Mouse (Mus musculus): Measurements from ENCODE around the gene Plcb1.

Gene Plcb1

GRCm38 (mm10) chr2:134842883-134843282 is 57.0 kb downstream of the Plcb1 start:
- no peak for DNase-seq

DNA sequence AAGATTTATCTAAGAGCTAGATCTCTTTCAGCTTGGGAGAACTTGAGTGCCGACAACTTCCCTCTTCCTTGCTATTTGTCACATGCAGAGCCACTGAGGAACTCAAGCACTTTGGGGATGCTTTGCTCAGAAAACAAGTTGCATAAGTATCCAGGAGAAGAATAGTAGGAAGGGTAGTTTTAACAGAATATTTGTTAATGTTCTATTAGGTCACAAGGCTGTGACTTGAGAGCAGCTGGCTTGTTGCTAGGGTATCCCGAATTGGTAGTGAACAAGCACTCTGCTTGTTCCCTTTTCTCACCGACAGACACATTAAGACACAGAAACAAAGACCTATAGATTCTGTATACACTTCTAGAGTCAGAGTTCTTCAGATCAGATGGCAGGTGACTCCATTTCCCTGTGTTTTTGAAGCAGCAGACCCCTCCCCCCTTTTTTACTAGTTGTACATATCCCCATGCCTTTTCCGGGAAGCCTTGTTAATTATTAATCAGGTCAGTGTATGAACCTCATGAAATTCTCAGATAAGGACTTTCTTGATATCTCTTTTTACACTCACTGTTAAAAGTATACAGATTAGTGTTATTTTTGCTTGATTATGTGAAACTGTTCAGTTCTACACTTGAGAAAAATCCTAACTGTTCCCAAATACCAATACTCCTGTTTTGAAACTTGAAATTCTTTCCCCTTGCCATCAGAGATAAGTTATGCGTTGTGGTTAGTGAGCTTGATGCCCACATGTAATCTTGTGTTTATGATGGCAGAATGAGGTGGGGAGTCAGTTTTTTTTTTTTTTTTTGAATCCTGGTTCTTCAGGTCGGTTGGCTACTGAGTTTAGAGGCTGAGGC is 58.7 kb downstream of the Plcb1 start:
- DNase-seq: no peak

DNA sequence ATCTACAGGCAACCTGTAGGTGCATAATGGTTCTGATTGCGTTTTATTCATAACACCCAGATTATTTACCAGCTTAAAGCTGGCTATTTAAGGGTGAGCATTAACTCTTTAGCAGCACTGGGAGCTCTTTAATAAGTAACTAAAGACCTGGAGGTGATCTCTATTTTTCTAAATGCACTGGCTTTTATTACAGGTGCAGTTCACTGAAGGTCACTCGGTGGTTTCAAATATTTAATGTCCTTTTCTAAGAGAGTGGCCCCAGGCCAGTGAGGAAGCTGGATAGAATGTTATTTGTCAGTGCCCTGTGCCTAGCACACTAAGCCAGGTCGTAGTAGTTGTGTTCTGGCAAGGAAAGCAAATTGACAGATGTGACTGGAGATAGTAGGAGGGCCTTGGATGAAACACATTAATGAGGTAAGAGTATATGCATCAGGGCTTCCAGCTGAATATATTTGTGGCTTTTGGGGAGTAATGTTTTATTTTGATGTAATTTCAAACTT is 59.4 kb downstream of the Plcb1 start:
- DNase-seq: no peak

DNA sequence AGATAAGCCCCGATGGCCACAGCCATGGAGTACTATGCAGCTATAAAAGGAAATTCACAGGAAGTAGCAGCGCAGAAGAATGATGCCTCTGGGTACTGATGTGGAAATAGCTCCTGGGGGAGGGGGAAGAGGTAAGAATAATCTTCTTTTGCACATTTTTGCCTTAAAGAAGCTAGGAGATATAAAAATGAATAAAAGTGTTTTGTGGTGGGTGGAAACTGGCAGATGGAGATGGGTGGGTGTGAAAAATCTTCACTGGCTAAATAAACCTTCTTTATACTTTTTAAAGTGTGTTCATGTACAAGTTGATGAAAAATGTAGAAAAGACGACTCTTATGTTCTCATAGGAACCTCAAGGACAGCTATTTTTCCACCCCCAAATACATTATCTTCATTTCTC is 60.7 kb downstream of the Plcb1 start:
- no peak for DNase-seq

GRCm38 (mm10) chr2:134851189-134852171 is 65.6 kb downstream of the Plcb1 start:
- DNase-seq: no peak

- no peak for DNase-seq
Observed at GRCm38 (mm10) chr2:134856239-134856638, 70.4 kb downstream of the Plcb1 start.

DNA sequence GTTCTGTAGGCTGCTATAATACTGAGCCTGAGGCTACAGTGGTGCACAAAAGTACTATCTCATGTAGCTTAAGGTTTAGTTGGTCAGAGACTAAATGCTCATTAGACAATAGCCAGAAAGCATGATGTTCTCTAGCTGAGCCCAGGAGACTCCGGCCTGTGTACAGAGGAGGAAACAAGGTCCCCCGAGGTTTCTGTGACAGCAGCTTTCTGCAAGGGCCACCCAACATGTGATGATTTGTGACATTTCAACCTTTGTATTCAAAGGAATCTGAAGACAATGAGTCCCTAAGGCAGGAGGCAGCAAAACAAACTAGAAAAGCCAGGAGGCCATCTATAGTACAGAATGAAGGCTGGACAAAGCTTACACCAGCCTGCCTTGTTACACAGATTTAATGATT is 70.8 kb downstream of the Plcb1 start:
- no peak for DNase-seq

DNA sequence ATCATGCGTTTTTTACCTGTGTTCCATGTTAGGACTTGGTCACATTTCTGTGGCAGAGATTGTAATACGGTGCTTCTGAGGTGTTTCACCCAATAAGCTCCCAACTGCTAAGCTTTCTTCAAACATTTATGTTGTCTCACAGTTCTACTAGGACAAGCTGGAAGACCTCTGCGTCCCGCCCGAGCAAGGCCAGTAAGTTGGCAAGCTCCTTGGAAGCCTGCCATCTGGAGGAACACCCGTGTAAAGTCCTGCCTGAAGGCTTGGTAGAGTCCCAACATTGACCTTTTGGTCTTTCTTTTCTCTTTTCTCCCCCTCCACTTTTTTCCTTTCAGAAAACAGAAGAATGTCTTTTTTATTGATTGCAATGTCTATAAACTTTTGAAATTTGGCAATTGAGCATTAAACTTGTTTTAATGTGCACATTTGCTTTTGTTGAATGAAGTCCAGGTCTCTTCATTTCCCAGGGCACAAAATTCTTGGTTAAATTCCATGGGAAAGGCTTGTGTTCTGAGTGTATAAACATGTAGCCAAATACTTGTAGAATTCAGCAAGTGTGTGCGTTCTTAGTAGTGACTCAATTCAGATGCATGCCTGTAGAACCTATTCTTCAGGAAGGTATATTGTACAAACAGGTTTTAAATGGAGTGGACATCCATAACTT is 79.2 kb downstream of the Plcb1 start:
- no peak for DNase-seq

- DNase-seq: no peak
Observed at GRCm38 (mm10) chr2:134867381-134867780, 81.5 kb downstream of the Plcb1 start.

GRCm38 (mm10) chr2:134871692-134872489 is 86.0 kb downstream of the Plcb1 start:
- DNase-seq: no peak

DNA sequence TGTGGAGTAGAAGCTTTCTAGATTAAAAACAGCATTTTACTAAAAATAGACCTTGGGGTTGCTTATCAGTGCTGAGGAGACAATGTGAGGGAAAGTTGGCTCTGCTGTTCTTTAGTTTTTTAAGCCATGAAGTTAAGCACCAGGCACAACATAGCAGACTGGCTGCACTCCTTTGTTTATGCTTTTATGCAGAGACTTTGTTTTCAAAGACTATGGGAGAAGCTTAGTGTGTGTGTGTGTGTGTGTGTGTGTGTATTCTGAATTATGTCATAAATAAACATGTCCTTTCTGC is 86.6 kb downstream of the Plcb1 start:
- no peak for DNase-seq

GRCm38 (mm10) chr2:134877148-134877547 is 91.3 kb downstream of the Plcb1 start:
- DNase-seq: no peak

DNA sequence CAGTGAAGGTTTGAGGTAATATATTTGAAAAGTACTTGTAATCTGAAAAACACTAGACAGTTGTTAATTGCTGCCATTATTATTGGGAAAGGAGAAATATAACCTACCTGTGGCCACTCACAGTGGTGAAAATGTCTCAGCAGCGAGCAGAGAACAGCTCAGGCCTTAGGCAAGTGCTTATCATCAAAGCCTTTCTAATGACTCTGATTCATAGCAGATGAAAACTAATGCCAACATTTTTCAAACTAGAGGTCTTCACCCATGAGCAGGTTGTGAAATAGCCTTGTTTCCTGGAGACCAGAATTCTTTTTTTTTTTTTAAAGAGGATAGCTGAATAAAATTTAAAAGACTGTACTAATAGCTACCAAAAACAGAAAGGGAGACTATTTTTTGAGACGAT is 105.3 kb downstream of the Plcb1 start:
- no peak for DNase-seq

DNA sequence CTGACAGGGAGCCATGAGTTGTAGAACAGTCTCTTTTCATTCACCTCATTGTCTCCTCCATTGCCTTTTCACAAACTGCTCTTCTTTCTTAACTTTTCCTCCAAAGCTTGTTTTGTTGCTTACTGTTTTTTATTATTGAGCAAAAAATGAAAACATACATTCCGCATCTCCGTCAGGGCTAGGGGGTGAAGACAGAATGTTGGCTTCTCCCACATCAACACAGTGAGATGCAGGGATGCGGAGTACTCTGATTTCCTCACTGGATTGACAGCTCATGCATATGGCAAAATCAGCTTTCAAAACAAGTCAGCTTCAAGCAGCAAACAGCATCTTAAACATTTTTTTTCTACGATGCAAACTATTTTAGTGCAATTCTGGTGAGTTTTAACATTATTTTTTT is 108.9 kb downstream of the Plcb1 start:
- DNase-seq: no peak

GRCm38 (mm10) chr2:134896196-134896595 is 110.3 kb downstream of the Plcb1 start:
- no peak for DNase-seq

GRCm38 (mm10) chr2:134897083-134897482 is 111.2 kb downstream of the Plcb1 start:
- DNase-seq: no peak

- DNase-seq: no peak
Observed at GRCm38 (mm10) chr2:134901521-134901920, 115.7 kb downstream of the Plcb1 start.

DNA sequence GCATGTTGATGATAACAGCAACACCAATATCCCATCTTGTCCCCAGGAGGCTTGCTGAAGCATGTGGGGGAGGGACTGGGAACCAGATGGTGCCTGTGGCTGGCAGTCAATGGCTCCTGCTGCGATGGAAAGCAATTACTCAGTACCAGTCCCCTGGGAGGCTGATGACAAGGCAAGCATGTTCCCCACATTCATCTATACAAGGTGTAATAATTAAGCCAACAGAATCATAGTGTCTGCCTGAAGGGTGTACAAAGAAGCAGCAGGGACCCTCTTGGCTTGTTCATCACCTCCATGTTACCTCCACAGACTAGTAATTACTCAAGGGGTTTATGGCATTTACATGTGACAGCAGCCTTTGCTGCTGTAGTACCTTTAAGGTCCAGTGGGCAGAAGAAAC is 125.0 kb downstream of the Plcb1 start:
- no peak for DNase-seq

- DNase-seq: no peak
Observed at GRCm38 (mm10) chr2:134911360-134911759, 125.5 kb downstream of the Plcb1 start.

- DNase-seq: no peak
Observed at GRCm38 (mm10) chr2:134912616-134913015, 126.7 kb downstream of the Plcb1 start.

GRCm38 (mm10) chr2:134913542-134913941 is 127.7 kb downstream of the Plcb1 start:
- no peak for DNase-seq

DNA sequence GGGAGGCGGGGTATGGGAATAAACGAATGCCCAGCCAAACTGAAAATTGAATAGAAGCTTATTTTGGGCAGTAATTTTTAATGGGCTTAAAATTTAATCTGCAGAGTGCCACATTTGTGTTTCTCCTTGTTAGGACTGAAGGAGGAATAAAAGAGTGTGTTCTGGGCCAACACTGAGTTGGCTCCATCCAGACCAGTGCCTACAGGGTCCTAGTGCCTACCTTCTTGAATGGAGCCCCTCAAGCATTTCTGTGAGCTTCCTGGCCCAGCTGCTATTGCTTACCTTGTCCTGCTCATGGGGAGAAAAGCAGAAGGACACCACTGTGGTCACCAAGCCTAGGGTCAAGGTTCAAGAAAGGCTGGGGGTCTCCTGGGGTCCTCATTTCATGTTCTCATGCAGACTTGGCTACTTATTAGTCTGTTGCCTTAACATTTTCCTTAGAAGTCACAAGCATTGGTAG is 128.3 kb downstream of the Plcb1 start:
- DNase-seq: no peak
